Mouse (Mus musculus) testis, adult 2 months (tissue): ENCODE results near the gene Zfp433. TPM values are rescaled to one million over a fixed set of nuclear protein-coding genes. Genes with fewer than 3 reads are reported as not detected.
"Not testable (repeated sequence)": the region's sequence is repeated elsewhere in the genome, so short reads cannot be mapped to it uniquely, and the experiment has no call there.

Experiments
- H3K27ac ChIP-seq: fragments of 200-500 bp; 2 replicates; pipeline ENCODE4 v1.5.1; 2012; ENCODE audit warnings: low read depth, low read length; ENCODE audit not compliant: control insufficient read depth, insufficient read depth
- H3K27me3 ChIP-seq: fragments of 200-500 bp; 2 replicates; pipeline ENCODE4 v1.6.1; 2012; ENCODE audit warnings: mild to moderate bottlenecking, low read length, moderate library complexity; ENCODE audit not compliant: control insufficient read depth, insufficient read depth
- H3K36me3 ChIP-seq: fragments of 200-500 bp; 2 replicates; pipeline ENCODE4 v1.6.1; 2012; ENCODE audit warnings: mild to moderate bottlenecking, low read length; ENCODE audit not compliant: control insufficient read depth, insufficient read depth
- H3K4me1 ChIP-seq: fragments of 200-500 bp; 2 replicates; pipeline ENCODE4 v1.6.1; 2012; ENCODE audit warnings: low read length; ENCODE audit not compliant: control insufficient read depth, insufficient read depth
- H3K4me3 ChIP-seq: fragments of 200-500 bp; 2 replicates; pipeline ENCODE4 v1.5.1; 2012; ENCODE audit warnings: low read depth, mild to moderate bottlenecking, low read length, moderate library complexity, mixed read lengths; ENCODE audit not compliant: control insufficient read depth
- CTCF ChIP-seq: fragments of 200-500 bp; IDR thresholded peaks from 2 replicates; pipeline ENCODE4 v1.5.1; 2012; ENCODE audit warnings: low read depth, mild to moderate bottlenecking, inconsistent platforms, low read length, moderate library complexity; ENCODE audit not compliant: control insufficient read depth, insufficient read depth, insufficient replicate concordance
- POLR2A ChIP-seq: fragments of 200-500 bp; IDR thresholded peaks from 2 replicates; pipeline ENCODE4 v1.6.1; 2012; ENCODE audit warnings: low read depth, mild to moderate bottlenecking, inconsistent platforms, low read length, moderate library complexity; ENCODE audit not compliant: control insufficient read depth
- polyA plus RNA-seq: library from polyadenylated mRNA; depleted of rRNA; stranded (reverse); fragments of >200 nt; gene quantifications from 2 replicates; pipeline ENCODE4 v1.2.3, GENCODE M21; 2012; rRNA removed

Gene Zfp433
- 0.79 and 1.9 TPM in 2 replicates for polyA plus RNA-seq

DNA sequence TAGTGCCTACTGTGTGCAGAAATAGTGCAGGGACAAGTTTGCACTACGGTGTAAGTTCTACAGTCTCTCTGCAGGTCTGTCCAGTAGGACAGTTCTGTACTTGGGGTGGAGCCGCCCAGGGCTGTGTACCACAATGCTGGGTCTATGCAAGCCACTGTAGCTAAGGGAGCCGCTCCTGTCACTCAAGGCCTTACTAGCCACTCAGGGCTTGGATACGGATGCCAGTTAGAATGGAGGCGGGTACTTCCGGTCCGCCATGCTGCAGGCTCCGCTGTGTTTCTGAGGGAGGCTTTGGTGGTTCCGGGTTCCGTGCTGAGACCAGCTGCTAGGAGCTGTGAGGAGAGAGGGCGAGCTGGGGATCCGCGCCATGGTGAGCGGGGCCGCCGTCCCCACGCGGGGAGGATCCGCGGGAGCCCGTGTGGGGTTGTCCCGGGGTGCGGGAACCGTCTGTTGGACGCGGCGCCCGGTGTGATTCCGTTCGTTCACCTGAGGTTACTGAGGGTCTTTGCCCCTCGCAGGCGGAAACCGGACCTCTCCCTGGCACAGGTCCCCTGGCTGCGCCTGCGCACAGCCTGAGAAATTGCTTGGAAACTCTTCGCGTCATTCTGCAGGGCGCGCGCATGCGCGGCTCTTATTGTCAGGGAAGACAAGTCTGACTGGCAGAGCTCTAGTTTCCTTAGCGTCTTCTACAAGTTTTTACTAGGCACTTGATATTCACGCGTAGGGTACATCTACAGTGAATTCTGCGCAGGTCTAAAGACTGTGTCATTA, at the start of gene Zfp433:
Gene Zfp433, plus strand, starts transcription at position 295 of the 771 bp plus-strand sequence.
- not testable (repeated sequence) for H3K4me3 ChIP-seq, H3K27me3 ChIP-seq, H3K36me3 ChIP-seq

DNA sequence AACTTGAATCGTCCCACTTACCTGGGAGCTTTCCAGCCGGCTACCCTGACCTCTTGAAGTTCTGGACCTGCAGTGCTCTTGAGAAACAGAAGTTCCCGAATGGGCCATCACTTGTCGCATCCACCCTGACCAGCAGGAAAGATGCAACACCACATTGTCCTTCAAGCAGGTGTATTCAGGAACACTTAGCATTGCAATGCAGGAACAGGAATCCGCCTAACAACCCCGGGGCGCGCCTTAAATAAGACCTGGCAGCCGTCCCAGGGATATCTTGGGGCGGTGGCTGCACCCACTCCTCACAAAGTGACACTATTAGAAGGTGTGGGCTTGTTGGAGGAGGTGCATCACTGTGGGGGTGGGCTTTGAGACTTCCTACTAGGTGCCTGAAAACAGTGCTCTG, 49.4 kb upstream of the Zfp433 start:
- Histone ChIP-seq H3K27ac (no peak overlapping the region), H3K4me3 (no peak overlapping the region), H3K4me1 (no peaks in the 10 kb centered on the region), H3K27me3 (no peaks in the 10 kb centered on the region), H3K36me3 (no peaks in the 10 kb centered on the region)
- TF ChIP-seq POLR2A: no peak
- TF ChIP-seq CTCF: no peak

More for the DNA sequence above, at the start of gene Zfp433:
- H3K27ac ChIP-seq, H3K4me1 ChIP-seq: not testable (repeated sequence)

GRCm38 (mm10) chr10:81656174-81656573, 48.5 kb upstream of the Zfp433 start:
- H3K27me3 ChIP-seq: no peaks in the 10 kb centered on the region
- TF ChIP-seq POLR2A: no peak
- no peak for TF ChIP-seq CTCF
- H3K36me3 ChIP-seq: no peaks in the 10 kb centered on the region
- H3K4me3 ChIP-seq: no peak overlapping the region
- no peak overlapping the region for H3K27ac ChIP-seq
- H3K4me1 ChIP-seq: no peaks in the 10 kb centered on the region

DNA sequence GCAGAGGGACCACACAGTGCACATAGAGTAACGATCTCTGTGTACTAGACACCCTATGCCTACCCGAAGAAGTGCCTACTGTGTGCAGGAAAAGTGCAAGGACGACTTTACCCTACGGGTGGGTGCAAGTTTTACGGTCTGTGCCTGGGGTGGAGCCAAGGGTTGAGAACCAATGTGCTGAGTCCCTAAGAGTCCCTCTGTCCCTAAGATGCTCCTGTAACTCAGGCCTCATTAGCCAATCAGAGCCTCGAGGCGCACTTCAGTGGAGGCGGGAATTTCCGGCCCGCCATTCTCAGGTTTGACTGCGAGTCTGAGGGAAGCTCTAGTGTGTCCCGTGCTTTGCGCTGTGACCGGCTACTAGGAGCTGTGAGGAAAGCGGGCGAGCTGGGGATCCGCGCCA, 17.5 kb upstream of the Zfp433 start:
- not testable (repeated sequence) for H3K27ac ChIP-seq, H3K27me3 ChIP-seq, H3K36me3 ChIP-seq, H3K4me3 ChIP-seq, H3K4me1 ChIP-seq

DNA sequence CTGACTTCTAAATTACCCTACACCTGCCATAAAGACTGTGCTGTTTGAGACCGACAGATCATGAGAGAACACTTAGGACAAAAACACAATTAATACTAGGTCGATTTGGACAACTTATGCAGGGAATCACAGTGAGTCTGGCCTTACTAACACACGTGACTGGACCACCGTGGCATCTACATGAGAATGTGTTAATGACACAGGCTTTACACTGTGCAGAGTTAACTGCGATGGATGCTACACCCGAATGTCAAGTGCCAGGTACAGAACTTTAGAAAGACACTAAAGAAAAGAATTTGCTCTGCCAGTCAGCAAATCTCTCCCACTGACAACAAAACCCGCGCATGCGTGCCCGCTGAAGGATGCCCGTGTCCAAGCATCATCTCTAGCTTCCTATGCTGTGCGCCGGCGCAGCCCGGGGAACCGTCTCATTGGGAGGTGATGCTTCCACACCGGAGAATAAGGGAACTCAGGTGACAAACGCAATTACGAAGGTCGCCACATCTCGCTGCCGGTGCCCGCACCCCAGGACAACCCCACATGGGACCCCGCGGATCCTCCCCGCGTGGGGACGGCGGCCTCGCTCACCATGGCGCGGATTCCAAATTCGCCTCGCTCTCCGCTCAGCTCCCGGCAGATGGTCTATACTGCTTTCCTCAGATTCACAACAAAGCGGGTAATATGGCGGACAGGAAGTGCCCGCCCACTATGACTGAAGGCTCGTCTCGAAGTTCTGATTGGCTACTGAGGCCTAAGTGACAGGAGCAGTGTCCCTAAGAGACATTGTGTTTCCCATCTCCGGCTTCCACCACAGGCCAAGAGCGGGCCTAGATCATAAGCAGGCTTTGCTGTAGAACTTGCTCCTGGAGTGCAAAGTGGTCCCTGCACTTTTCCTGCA, 66.1 kb downstream of the Zfp433 start, which contains the start of gene Gm3055:
Gene Gm3055, minus strand, starts transcription at position 656 of the 898 bp plus-strand sequence.
- not testable (repeated sequence) for H3K27ac ChIP-seq, H3K27me3 ChIP-seq, H3K36me3 ChIP-seq, H3K4me3 ChIP-seq, H3K4me1 ChIP-seq

DNA sequence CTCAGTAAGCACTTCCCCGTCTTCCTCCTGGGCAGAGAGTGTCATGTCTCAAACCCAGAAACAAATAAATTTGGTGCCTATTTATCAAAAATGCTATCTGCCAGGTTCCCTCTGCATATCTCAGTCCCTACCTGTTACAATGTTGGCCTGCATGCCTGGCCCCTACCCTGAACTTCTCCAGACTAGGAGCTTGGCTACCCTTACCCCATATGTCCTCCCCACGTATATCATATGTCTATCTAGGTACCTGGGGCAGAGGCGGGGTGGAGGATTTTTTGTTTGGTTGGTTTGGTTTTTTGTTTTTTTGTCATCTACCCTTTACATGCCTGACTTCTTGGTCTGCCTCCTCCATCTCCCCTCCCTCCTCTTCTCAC, 66.8 kb downstream of the Zfp433 start:
- H3K27ac ChIP-seq, H3K27me3 ChIP-seq, H3K36me3 ChIP-seq, H3K4me1 ChIP-seq, H3K4me3 ChIP-seq: not testable (repeated sequence)

Other genes with a start within 250 kb of the Zfp433 start
- 9.8 and 9.9 TPM in 2 replicates for gene Nfic, start 249.2 kb upstream of the Zfp433 start, polyA plus RNA-seq
- gene Celf5, start 222.1 kb upstream of the Zfp433 start, polyA plus RNA-seq: 147 and 163 TPM in 2 replicates
- gene Ncln, start 208.4 kb upstream of the Zfp433 start, polyA plus RNA-seq: 70.4 and 71.3 TPM in 2 replicates
- gene S1pr4, start 204.7 kb upstream of the Zfp433 start, polyA plus RNA-seq: 0.04 and 0.13 TPM in 2 replicates
- gene Gna15, start 180.6 kb upstream of the Zfp433 start, polyA plus RNA-seq: 1.0 and 1.2 TPM in 2 replicates
- 26.3 and 28.9 TPM in 2 replicates for gene Gna11, start 159.6 kb upstream of the Zfp433 start, polyA plus RNA-seq
- gene Aes, start 145.3 kb upstream of the Zfp433 start, polyA plus RNA-seq: 154 and 172 TPM in 2 replicates
- gene Tle2, start 130.3 kb upstream of the Zfp433 start, polyA plus RNA-seq: 19.0 and 22.1 TPM in 2 replicates
- 16.5 and 16.9 TPM in 2 replicates for gene Tle6, start 103.8 kb upstream of the Zfp433 start, polyA plus RNA-seq
- 0.47 and 0.68 TPM in 2 replicates for gene BC025920, start 98.6 kb upstream of the Zfp433 start, polyA plus RNA-seq
- 6.7 and 7.2 TPM in 2 replicates for gene Sirt6, start 77.0 kb upstream of the Zfp433 start, polyA plus RNA-seq
- gene Ankrd24, start 76.3 kb upstream of the Zfp433 start, polyA plus RNA-seq: 17.3 and 20.4 TPM in 2 replicates
- 0.34 and 0.48 TPM in 2 replicates for gene Gm10778, start 55.8 kb upstream of the Zfp433 start, polyA plus RNA-seq
- 0.91 and 1.2 TPM in 2 replicates for gene Gm3055, start 66.3 kb downstream of the Zfp433 start, polyA plus RNA-seq
- gene Gm4767, start 107.4 kb downstream of the Zfp433 start, polyA plus RNA-seq: 0.11 TPM in 1 of 2 replicates, not detected in the other
- 0.53 and 0.65 TPM in 2 replicates for gene Gm32687, start 159.1 kb downstream of the Zfp433 start, polyA plus RNA-seq
- gene Zfp781, start 225.7 kb downstream of the Zfp433 start, polyA plus RNA-seq: 0.08 TPM in 1 of 2 replicates, not detected in the other